Mouse (Mus musculus): ENCODE results near the gene Twnk. TPM values are rescaled to one million over a fixed set of nuclear protein-coding genes. Genes with fewer than 3 reads are reported as not detected.
A peak's percentile ranks its signal among the peaks of the same experiment; 100 is the strongest.

Twnk gene
- total and polyA plus RNA-seq, 3 experiments = 12.4 to 30.1 (median 18.9) TPM

DNA sequence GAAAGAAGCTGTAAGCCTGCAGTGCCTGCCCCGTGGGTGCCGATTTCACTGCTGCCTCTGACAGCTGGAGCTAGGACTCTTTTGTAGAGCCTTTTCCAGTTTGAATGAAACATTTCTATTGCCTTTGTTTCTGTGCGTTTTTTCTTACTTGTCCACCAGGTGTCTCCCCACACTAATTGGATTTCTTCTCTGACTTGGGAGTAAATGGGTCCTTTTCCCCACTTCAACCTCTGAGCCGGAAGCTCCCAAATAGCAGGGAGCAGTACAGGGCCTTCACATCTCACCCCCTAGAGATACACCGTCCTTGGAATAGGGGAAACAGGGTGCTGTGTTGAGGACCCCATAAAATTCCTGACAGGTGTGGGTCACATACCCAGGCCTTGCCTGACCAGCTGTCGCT lies 7.2 kb downstream of the Twnk start:
- H3K36me3 ChIP-seq (replicated peaks in 1 of 2; ENCODE audit: control insufficient read depth in 1 of 2, insufficient read depth in 1 of 2, low read length in 1 of 2) = peaks cover 28 to 54% of the 10 kb centered on the region in 2 experiments
- H3K27me3 ChIP-seq (replicated peaks) = peaks cover 8% of the 10 kb centered on the region
- no peak for DNase-seq (ENCODE audit: extremely low read depth)
- dilution Hi-C loops (cut with MboI; ENCODE audit: extremely low pct_ligation_motif_present, extremely low pct_unique_long_range_greater_than_20kb, low sequenced_read_pairs) (no loop called here), in situ Hi-C loops (cut with MboI; ENCODE audit: low pct_ligation_motif_present, low pct_unique_long_range_greater_than_20kb, low sequenced_read_pairs) (no loop called here)
- H3K4me1 ChIP-seq (ENCODE audit: control insufficient read depth in 1 of 2, insufficient read depth in 2 of 2) = peaks cover 21 to 59% of the 10 kb centered on the region in 2 experiments
- no peaks in the 10 kb centered on the region for H3K9me3 ChIP-seq (replicated peaks; ENCODE audit: low read length)
- H3K4me3 ChIP-seq (replicated peaks in 1 of 3; ENCODE audit: low read depth in 2 of 3, low read length in 2 of 3, poor library complexity in 1 of 3) = no peak overlapping the region
- no peak overlapping the region for H3K27ac ChIP-seq (ENCODE audit: insufficient read depth, low read depth)
- peaks cover 8% of the 10 kb centered on the region; the same call in 1 of the 2 replicates for H3K79me2 ChIP-seq (replicated peaks; ENCODE audit: control insufficient read depth, extremely low read depth, insufficient read depth, poor library complexity, severe bottlenecking)
- TF ChIP-seq SMC3 (IDR thresholded peaks at IDR 0.05; ENCODE audit: low read depth, low read length) (peak; percentile 70), CHD2 (IDR thresholded peaks at IDR 0.05; ENCODE audit: low read length) (no peak), CTCF (conservative IDR thresholded peaks at IDR 0.05 in 1 of 2, IDR thresholded peaks at IDR 0.05 in 1 of 2; ENCODE audit: low read depth in 2 of 2, low read length in 2 of 2) (peak; percentile 5 to 76; a peak in 3 of 4 replicates), KAT2A (IDR thresholded peaks at IDR 0.05; ENCODE audit: insufficient replicate concordance, low read length) (no peak), ZNF384 (IDR thresholded peaks at IDR 0.05; ENCODE audit: low read depth, low read length) (no peak), ZKSCAN1 (IDR thresholded peaks at IDR 0.05; ENCODE audit: borderline replicate concordance, low read depth, low read length) (no peak), UBTF (IDR thresholded peaks at IDR 0.05; ENCODE audit: low read depth, low read length) (no peak), GABPA (IDR thresholded peaks at IDR 0.05; ENCODE audit: insufficient replicate concordance, low read depth, low read length) (no peak), JUN (IDR thresholded peaks at IDR 0.05; ENCODE audit: insufficient read depth, low read depth, low read length) (no peak), BHLHE40 (IDR thresholded peaks at IDR 0.05; ENCODE audit: low read depth, low read length) (no peak), PAX5 (IDR thresholded peaks at IDR 0.05; ENCODE audit: low read length) (no peak), MAX (IDR thresholded peaks at IDR 0.05; ENCODE audit: low read length) (no peak), RAD21 (IDR thresholded peaks at IDR 0.05; ENCODE audit: low read depth, low read length) (peak; percentile 62)
- H3K9ac ChIP-seq (ENCODE audit: insufficient read depth, low read depth) = no peak overlapping the region
- H3K4me2 ChIP-seq (ENCODE audit: insufficient read depth, low read depth, poor library complexity, severe bottlenecking) = no peak overlapping the region

DNA sequence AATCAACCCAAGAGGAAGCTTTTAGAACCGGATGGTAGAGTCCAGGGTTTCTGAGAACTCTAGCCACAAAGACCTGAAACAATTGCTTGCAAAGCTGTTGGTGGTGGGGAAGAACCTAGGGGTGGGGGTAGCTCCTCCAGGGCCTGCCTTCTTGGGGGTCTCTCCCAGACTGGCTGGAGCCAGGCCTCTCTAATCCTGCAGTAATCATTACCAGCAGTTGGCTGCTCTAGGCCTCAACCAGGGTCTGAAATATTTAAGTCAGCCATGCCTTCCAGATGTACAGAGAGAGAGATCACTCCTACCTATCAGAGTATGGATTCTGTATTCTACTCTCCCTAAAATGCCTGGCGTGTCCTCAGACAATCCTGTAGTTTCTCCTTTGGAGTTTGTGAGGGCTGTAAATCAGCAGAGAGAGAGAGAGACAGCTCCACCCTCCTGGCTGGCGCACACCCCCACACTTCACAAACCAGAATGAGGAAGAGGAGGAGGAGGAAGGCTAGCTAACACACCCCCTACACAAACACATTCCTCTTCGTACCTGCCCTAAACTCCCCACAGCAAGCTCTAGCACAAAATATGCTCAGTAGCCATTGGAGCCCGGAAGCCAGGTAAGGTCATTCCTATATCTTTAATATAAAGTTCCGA lies 8.2 kb downstream of the Twnk start:
- H3K4me3 ChIP-seq (replicated peaks in 1 of 3; ENCODE audit: low read depth in 2 of 3, low read length in 2 of 3, poor library complexity in 1 of 3) = no peak overlapping the region
- H3K79me2 ChIP-seq (replicated peaks; ENCODE audit: control insufficient read depth, extremely low read depth, insufficient read depth, poor library complexity, severe bottlenecking) = no peaks in the 10 kb centered on the region
- TF ChIP-seq IRF4 (IDR thresholded peaks at IDR 0.05; ENCODE audit: low read depth, low read length) (no peak), POLR2AphosphoS2 (IDR thresholded peaks at IDR 0.05; ENCODE audit: low read depth, low read length) (0 out of 2 replicates have a peak, but pooled peaks have one; percentile 81)
- dilution Hi-C loops (cut with MboI; ENCODE audit: extremely low pct_ligation_motif_present, extremely low pct_unique_long_range_greater_than_20kb, low sequenced_read_pairs) (no loop called here), in situ Hi-C loops (cut with MboI; ENCODE audit: low pct_ligation_motif_present, low pct_unique_long_range_greater_than_20kb, low sequenced_read_pairs) (no loop called here)
- DNase-seq (ENCODE audit: extremely low read depth) = no peak
- no peak overlapping the region for H3K4me2 ChIP-seq (ENCODE audit: insufficient read depth, low read depth, poor library complexity, severe bottlenecking)
- no peak overlapping the region for H3K27ac ChIP-seq (ENCODE audit: insufficient read depth, low read depth)
- peaks cover 16% of the 10 kb centered on the region for H3K27me3 ChIP-seq (replicated peaks)
- H3K9me3 ChIP-seq (replicated peaks; ENCODE audit: low read length) = no peaks in the 10 kb centered on the region
- peaks cover 22 to 44% of the 10 kb centered on the region in 2 experiments for H3K36me3 ChIP-seq (replicated peaks in 1 of 2; ENCODE audit: control insufficient read depth in 1 of 2, insufficient read depth in 1 of 2, low read length in 1 of 2)
- H3K4me1 ChIP-seq (ENCODE audit: control insufficient read depth in 1 of 2, insufficient read depth in 2 of 2) = peaks cover 15 to 48% of the 10 kb centered on the region in 2 experiments
- H3K9ac ChIP-seq (ENCODE audit: insufficient read depth, low read depth) = no peak overlapping the region
